Mouse (Mus musculus) limb, embryonic 11.5 days (tissue): Measurements from ENCODE around the gene Fmnl3. TPM values are rescaled to one million over a fixed set of nuclear protein-coding genes. Genes with fewer than 3 reads are reported as not detected.
A peak's percentile ranks its signal among the peaks of the same experiment; 100 is the strongest.

Source experiments
- ATAC-seq: fragments of 200-750 bp; cut with Nextera tagmentation; 2 replicates; pipeline ENCODE4 v1.8.0; 2017; ENCODE audit warnings: low read depth; ENCODE audit not compliant: insufficient number of reproducible peaks, low FRiP score, low TSS enrichment
- DNase-seq: peaks from one replicate; pipeline ENCODE4 v3.0.0-alpha.2; 2015; ENCODE audit warnings: low spot score
- H3K27ac ChIP-seq: fragments of 300-500 bp; sonication (generic); replicated peaks from 2 replicates; pipeline ENCODE4 v1.5.1; 2014; ENCODE audit warnings: low read depth, mild to moderate bottlenecking, low read length
- H3K27me3 ChIP-seq: fragments of 300-500 bp; sonication (generic); 2 replicates; pipeline ENCODE4 v1.6.1; 2014; ENCODE audit warnings: mild to moderate bottlenecking, low read length, mixed read lengths; ENCODE audit not compliant: control insufficient read depth, insufficient read depth
- H3K36me3 ChIP-seq: fragments of 300-500 bp; sonication (generic); 2 replicates; pipeline ENCODE4 v1.6.1; 2014; ENCODE audit warnings: mild to moderate bottlenecking, low read length, moderate library complexity, mixed read lengths; ENCODE audit not compliant: control insufficient read depth, insufficient read depth
- H3K4me1 ChIP-seq: fragments of 300-500 bp; sonication (generic); 2 replicates; pipeline ENCODE4 v1.6.1; 2014; ENCODE audit warnings: low read length, mixed read lengths; ENCODE audit not compliant: control insufficient read depth, insufficient read depth
- H3K4me2 ChIP-seq: fragments of 300-500 bp; sonication (generic); 2 replicates; pipeline ENCODE4 v1.6.1; 2014; ENCODE audit warnings: low read depth, mild to moderate bottlenecking, moderate library complexity; ENCODE audit not compliant: severe bottlenecking
- H3K4me3 ChIP-seq: fragments of 300-500 bp; sonication (generic); 2 replicates; pipeline ENCODE4 v1.5.1; 2014; ENCODE audit warnings: low read depth, low read length
- H3K9ac ChIP-seq: fragments of 300-500 bp; sonication (generic); 2 replicates; pipeline ENCODE4 v1.6.1; 2014; ENCODE audit warnings: mild to moderate bottlenecking, low read length
- H3K9me3 ChIP-seq: fragments of 300-500 bp; sonication (generic); 2 replicates; pipeline ENCODE4 v1.6.1; 2016; ENCODE audit warnings: low read length; ENCODE audit not compliant: control insufficient read depth
- WGBS: fragments of 180-500 bp; shearing (Covaris S2); extraction: QIAGEN DNeasy Blood & Tissue Kit; methylation state at CpG from one replicate; pipeline ENCODE4 v1.1.7; 2014; 5-methylcytosine and 5-hydroxymethylcytosine counted together
- polyA plus RNA-seq: library from polyadenylated mRNA; unstranded; fragments of >200 nt; fragmentation: Nextera tagmentation; extraction: Ambion mirVana; gene quantifications from 2 replicates; pipeline ENCODE4 v1.2.1, GENCODE M21; 2014

Gene Fmnl3
- polyA plus RNA-seq = 26.8 and 31.7 TPM in 2 replicates

DNA sequence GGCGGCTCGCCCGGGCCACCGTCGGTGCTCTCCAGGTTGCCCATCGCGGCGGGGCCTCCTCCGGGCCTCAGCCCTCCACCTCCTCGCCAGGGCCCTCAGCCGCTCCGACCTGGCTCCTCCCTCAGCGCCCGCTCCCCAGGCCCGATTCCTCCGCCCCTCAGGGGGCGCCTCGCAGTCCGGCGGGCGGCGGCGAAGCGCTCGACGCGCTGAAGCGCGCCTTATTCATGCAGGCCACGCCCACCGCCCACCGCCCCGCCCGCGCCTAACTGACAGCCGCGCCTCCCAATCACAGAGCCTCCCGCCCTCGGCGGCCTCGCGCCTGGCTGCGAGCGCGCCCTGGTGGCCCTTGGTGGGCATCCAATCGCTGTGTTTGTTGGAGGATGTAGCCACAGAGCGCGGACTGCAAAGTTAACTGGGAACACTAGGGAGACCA, at the start of gene Fmnl3:
Gene Fmnl3 (minus strand): TSS at position 224 of the 433 bp plus-strand sequence.
- peak; percentile 95 for ATAC-seq
- peak within 1 kb of the TSS; percentile 95 for H3K27ac ChIP-seq
- DNase-seq = peak; percentile 99
- under 1% methylated on average over 30 of the region's 48 CpGs for WGBS
- H3K4me2 ChIP-seq = peak within 1 kb of the TSS; percentile 39
- no peaks in the 10 kb centered on the region for H3K9me3 ChIP-seq
- H3K4me3 ChIP-seq = peak within 1 kb of the TSS; percentile 83
- H3K27me3 ChIP-seq = no peaks in the 10 kb centered on the region
- no peaks in the 10 kb centered on the region for H3K36me3 ChIP-seq
- peaks cover 12% of the 10 kb centered on the region for H3K4me1 ChIP-seq
- H3K9ac ChIP-seq = peak within 1 kb of the TSS; percentile 92

DNA sequence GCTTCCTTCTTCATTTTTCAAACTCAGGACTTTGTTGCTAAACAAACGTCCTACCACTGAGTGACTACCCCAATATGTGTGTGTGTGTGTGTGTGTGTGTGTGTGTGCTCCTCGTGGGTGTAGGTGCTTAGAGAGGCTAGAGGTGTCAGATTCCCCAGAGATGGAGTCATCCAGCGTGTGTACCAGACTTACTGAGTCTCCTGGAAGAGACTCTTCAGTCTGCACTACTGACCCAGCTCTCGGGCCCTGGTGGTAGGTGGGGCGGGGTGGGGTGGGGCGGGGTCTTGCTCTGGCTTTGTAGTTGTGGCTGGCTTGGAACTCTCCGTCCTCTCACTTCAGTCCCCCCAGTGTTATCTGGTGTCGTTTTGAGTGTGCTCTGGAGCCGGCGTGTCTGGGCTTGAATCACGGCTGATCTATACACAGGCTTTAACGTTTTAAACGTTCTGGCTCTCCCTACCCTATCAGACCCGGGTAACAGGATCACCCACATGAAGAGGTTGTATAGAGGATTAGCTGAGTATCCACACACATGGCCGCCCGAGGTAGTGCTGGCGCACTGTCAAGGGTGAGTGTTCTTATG, 47.5 kb upstream of the Fmnl3 start:
- Histone ChIP-seq H3K4me2 (no peak overlapping the region), H3K27ac (no peak overlapping the region), H3K4me3 (no peak overlapping the region), H3K36me3 (peaks cover 4% of the 10 kb centered on the region; the same call in 1 of the 2 replicates), H3K9ac (no peak overlapping the region), H3K27me3 (no peaks in the 10 kb centered on the region), H3K4me1 (peaks cover 9% of the 10 kb centered on the region; the same call in 1 of the 2 replicates), H3K9me3 (no peaks in the 10 kb centered on the region)
- 34% methylated on average over 17 of the region's 17 CpGs for WGBS
- DNase-seq (no peak), ATAC-seq (no peak)

DNA sequence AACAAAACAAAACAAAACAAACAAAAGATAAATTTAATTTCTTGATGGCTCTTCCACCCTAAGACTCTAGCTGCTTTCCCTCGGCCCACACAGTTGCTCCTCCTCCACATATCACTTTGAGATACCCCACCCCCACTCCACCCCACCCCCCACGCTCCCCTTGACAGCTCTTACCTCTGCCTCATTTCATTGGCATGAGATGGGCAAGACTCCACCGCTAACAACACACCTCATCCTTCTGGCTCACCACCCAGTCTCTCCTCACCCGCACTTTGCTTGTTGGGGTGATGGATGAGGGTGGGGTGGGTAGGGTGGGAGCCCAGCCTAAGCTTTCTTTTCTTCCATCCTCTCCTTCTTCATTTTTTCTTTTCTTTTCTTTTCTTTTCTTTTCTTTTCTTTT, 46.7 kb upstream of the Fmnl3 start:
- no peak for DNase-seq
- Histone ChIP-seq H3K9me3 (no peaks in the 10 kb centered on the region), H3K36me3 (no peaks in the 10 kb centered on the region), H3K27me3 (no peaks in the 10 kb centered on the region), H3K4me3 (no peak overlapping the region), H3K9ac (no peak overlapping the region), H3K27ac (no peak overlapping the region), H3K4me1 (peaks cover 9% of the 10 kb centered on the region; the same call in 1 of the 2 replicates), H3K4me2 (no peak overlapping the region)
- 40% methylated on average over 4 of the region's 4 CpGs for WGBS
- no peak for ATAC-seq

DNA sequence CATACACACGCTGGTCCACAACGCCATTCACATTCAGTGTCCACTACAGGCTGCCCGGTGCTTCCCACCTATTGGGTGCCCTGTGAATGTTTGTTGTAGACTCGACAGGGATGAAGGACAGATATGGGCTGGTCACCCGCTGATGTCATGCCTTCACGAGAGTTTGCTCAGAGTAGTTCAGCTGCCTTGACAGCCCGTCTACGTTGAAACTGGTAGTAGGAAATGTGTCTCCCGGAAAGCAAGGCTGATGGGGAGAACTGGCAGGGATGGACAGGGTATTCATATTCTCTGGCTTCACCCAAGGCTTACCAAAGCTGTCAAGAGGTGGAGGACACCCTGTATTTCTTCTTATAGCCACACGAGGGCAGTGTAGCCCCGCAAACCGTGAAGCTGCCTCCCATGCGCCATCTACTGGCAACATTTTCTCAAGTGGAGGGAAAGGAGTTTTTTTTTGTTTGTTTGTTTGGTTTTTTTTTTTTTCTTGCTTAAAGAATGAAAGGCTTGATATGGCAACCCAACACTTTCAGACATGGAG, 46.1 kb upstream of the Fmnl3 start:
- ATAC-seq (no peak), DNase-seq (peak; percentile 91)
- Histone ChIP-seq H3K4me3 (no peak overlapping the region), H3K4me2 (no peak overlapping the region), H3K27me3 (no peaks in the 10 kb centered on the region), H3K27ac (no peak overlapping the region), H3K36me3 (no peaks in the 10 kb centered on the region), H3K9me3 (no peaks in the 10 kb centered on the region), H3K9ac (no peak overlapping the region), H3K4me1 (peaks cover 6% of the 10 kb centered on the region; the same call in 1 of the 2 replicates)
- WGBS = 23% methylated on average over 13 of the region's 13 CpGs

DNA sequence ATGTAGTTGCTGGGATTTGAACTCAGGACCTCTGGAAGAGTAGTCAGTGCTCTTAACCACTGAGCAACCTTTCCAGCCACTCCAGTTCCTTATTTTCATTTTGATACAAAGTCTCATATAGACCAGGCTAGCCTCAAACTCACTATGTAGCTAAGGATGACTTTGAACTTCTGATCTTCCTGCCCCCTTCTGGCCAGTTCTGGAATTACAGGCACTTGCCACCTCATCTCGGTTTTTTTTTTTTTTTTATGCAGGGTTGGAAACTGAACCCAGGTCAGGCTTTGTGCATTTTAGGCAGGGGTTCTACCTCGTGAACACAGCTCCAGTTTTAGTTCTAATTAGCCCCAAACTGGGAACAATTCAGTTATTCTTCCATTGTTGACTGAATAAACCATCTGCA, 45.5 kb upstream of the Fmnl3 start:
- ATAC-seq = no peak
- 0 out of 2 replicates have a peak, but pooled peaks cover 3% of the 10 kb centered on the region for H3K4me1 ChIP-seq
- no peak overlapping the region for H3K4me3 ChIP-seq
- H3K9me3 ChIP-seq = no peaks in the 10 kb centered on the region
- no peaks in the 10 kb centered on the region for H3K27me3 ChIP-seq
- peak; percentile 66 for DNase-seq
- 26% methylated on average over 2 of the region's 2 CpGs for WGBS
- H3K4me2 ChIP-seq = no peak overlapping the region
- H3K27ac ChIP-seq = no peak overlapping the region
- H3K36me3 ChIP-seq = no peaks in the 10 kb centered on the region
- H3K9ac ChIP-seq = no peak overlapping the region

DNA sequence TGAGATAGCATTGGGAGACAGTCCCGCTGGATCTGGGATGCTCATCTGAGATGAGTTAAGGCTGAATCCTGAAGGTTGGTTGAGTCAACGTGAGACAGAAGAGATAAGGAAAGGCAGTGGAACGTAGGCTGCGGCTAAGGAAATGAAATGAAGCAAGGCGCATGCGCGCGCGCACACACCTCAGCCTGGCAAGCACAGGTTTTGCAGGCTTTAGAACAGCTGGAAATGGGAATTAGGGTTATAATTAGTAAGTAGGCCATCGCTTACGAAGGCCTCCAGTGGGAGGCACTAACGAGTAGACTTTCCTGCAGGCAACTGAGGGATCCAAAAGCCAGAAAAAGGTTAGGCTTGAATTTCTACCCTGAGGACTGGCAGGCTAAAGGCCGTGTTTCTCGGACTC, 41.5 kb upstream of the Fmnl3 start:
- Histone ChIP-seq H3K9me3 (no peaks in the 10 kb centered on the region), H3K4me2 (no peak overlapping the region), H3K27me3 (no peaks in the 10 kb centered on the region), H3K9ac (no peak overlapping the region), H3K27ac (no peak overlapping the region), H3K36me3 (peaks cover 22% of the 10 kb centered on the region), H3K4me1 (no peaks in the 10 kb centered on the region), H3K4me3 (no peak overlapping the region)
- WGBS = 59% methylated on average over 14 of the region's 14 CpGs
- no peak for DNase-seq
- ATAC-seq = no peak

DNA sequence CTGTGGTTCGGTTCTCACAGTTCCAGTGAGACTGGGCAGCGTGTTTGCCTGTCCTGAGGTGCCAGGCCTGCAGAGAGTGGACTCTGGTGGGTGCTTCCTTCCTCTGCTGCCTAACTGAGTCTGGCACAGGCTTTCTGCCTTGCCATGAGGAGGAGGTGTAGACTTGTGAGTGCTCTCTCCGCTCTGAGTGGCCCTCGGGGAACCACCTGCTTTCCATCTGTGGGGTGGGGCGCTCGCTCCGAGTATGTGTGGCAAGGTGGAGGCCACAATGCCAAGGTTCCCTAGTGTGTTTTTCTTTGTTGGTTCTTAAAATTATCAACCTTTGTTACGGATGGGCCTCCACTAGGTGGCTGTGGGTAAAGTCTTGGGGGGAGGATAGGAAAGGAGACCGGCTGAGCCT, 38.6 kb upstream of the Fmnl3 start:
- no peak for DNase-seq
- H3K4me1 ChIP-seq = no peaks in the 10 kb centered on the region
- no peak overlapping the region for H3K27ac ChIP-seq
- no peak overlapping the region for H3K4me3 ChIP-seq
- no peak overlapping the region for H3K4me2 ChIP-seq
- no peak for ATAC-seq
- no peaks in the 10 kb centered on the region for H3K9me3 ChIP-seq
- peaks cover 34% of the 10 kb centered on the region for H3K36me3 ChIP-seq
- 92% methylated on average over 9 of the region's 9 CpGs for WGBS
- no peaks in the 10 kb centered on the region for H3K27me3 ChIP-seq
- H3K9ac ChIP-seq = no peak overlapping the region

DNA sequence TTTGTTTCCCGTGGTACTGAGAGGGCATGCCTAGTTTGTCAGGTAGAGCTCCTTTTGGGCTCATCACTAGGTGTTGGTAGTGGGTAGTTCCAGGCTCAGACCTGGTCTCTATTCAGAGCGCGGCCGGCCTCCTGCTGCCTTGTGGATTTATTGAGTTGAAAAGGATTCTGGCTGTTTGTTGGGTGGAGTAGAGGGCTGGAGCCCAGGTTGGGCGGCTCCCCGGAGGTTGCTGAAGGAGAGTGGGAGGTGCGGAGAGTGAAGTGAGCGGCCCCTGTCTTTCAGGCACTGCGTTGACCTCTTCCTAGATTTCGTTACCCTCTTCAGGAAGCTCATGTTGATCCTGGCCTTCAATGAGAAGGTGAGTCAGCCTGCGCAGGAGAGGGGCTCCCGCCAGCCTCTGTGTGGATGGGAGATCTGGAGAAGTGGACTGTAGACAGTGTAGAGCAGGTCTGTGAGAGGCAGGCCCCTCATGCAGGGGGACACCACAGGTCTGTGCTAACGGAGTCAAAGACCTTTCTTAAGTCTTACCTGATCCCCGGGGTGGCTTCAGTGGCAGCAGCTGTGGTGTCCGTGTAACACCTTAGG, 36.8 kb upstream of the Fmnl3 start:
- no peak overlapping the region for H3K4me3 ChIP-seq
- no peak overlapping the region for H3K4me2 ChIP-seq
- no peak overlapping the region for H3K9ac ChIP-seq
- WGBS = 93% methylated on average over 15 of the region's 15 CpGs
- H3K27ac ChIP-seq = no peak overlapping the region
- H3K9me3 ChIP-seq = no peaks in the 10 kb centered on the region
- H3K27me3 ChIP-seq = no peaks in the 10 kb centered on the region
- peaks cover 37% of the 10 kb centered on the region for H3K36me3 ChIP-seq
- DNase-seq = no peak
- H3K4me1 ChIP-seq = no peaks in the 10 kb centered on the region
- no peak for ATAC-seq
